Mouse (Mus musculus) brown adipose tissue, adult 24 weeks (tissue): ENCODE data around the gene Lrrc17. TPM values are rescaled to one million over a fixed set of nuclear protein-coding genes. Genes with fewer than 3 reads are reported as not detected.

Experiments
- H3K27ac ChIP-seq: fragments of 200-500 bp; replicated peaks from 2 replicates; pipeline ENCODE4 v1.5.1; 2012; ENCODE audit warnings: low read depth, mild to moderate bottlenecking, low read length
- H3K4me1 ChIP-seq: fragments of 200-500 bp; 2 replicates; pipeline ENCODE4 v1.6.1; 2012; ENCODE audit warnings: low read length, mixed read lengths; ENCODE audit not compliant: control insufficient read depth, insufficient read depth, insufficient read length
- H3K4me3 ChIP-seq: fragments of 200-500 bp; 2 replicates; pipeline ENCODE4 v1.5.1; 2012; ENCODE audit warnings: low read depth, mild to moderate bottlenecking, low read length, moderate library complexity; ENCODE audit not compliant: insufficient read depth
- polyA plus RNA-seq: library from polyadenylated mRNA; stranded (reverse); fragments of >200 nt; gene quantifications from 2 replicates; pipeline ENCODE4 v1.2.4, GENCODE M21; 2012; ENCODE audit not compliant: missing spikeins, insufficient read depth, insufficient read length

The Lrrc17 gene
- polyA plus RNA-seq, 1 experiment, result 2.4 TPM

DNA sequence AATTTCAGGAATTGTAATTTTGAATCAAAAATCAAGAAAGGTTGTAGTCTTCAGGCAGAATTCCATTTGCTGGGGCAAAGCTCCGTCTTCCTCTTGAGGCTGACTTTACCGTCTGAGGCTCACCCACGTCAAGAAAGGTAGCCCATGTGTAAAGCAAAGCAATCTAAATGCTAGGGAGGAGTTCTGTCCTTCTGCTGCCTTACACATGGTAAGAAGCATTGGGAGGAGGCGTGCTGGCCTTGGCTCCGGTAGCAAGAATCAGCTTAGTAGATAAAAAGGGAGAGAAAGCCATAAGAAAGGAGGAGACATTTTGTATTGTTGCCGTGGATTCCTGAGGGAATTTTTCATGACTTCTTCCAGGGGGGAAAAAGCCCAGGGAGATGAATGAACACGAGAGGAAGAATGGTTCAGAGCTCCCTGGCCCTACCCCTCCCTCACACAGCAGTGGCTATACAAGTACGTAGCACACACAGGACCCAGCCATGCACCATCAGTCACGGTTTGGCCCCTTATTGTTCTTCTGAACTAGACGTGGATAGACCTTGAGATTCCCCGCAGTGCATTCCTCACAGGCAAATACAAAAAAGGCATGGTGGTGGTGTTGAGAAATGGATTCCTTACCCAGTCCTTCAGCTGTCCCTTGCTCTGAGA, 16.4 kb upstream of the Lrrc17 start:
- Histone ChIP-seq H3K4me3 (no peak overlapping the region), H3K4me1 (no peaks in the 10 kb centered on the region), H3K27ac (0 out of 2 replicates have a peak overlapping the region, but pooled peaks have one; percentile 20)

DNA sequence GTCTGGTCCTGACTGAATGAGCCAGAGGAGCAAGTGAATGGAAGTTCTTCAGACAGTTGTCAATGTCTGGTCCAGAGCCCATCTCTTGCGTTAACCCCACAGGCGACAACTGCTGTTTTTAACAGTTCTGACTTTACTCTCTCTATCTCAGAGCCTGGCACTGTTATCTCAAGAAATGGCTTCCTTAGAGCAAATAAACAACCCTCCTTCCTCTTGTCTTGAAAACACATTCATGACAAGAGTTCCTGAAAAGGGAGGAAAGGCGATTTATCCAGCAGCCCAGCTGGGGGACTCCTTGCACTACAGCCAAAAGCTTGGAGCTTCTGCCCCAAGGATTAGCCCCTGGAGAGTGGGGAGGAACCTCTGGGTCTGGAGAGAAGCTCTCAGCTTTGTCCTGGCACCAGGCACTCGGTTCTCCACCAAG, 15.9 kb upstream of the Lrrc17 start:
- no peak overlapping the region for H3K4me3 ChIP-seq
- H3K4me1 ChIP-seq, result no peaks in the 10 kb centered on the region
- 0 out of 2 replicates have a peak overlapping the region, but pooled peaks have one; percentile 20 for H3K27ac ChIP-seq

DNA sequence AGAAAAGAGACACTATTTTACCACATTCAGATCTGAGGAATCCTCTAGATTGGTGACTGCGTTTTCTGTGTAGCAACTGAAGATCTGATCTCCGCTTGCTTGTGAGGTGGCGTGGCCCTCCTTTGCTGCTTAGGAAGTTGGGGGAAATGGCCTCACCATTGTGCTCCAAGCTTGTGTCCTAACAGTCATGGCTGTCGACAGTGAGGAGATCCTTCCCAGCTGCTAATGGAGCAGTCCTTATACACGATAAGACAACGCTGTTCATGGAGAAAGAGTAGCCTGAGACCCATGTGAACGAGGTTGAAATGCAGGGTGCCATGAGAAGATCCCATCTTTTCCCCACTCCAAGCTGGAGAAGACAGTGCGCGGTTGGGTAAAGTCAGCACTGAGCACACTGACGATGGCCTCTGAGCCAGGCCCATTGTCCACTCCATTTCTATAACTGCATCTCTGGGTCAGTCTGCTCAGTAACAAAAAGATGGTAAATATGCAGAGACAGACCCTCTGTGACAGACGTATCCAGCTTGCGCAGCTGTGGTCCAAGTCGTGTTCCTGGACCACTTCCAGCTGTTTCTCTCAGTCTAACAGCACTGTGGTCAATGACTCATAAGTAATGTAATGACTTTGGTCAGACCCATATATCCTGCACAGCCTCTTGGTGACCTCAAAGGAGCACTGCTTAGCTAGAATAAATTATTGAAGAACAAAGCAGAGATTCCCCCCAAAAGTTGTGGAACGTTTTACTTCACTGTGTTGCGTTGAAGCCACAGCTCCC, 15.1 kb upstream of the Lrrc17 start:
- no peaks in the 10 kb centered on the region for H3K4me1 ChIP-seq
- no peak overlapping the region for H3K4me3 ChIP-seq
- 0 out of 2 replicates have a peak overlapping the region, but pooled peaks have one; percentile 8 for H3K27ac ChIP-seq

DNA sequence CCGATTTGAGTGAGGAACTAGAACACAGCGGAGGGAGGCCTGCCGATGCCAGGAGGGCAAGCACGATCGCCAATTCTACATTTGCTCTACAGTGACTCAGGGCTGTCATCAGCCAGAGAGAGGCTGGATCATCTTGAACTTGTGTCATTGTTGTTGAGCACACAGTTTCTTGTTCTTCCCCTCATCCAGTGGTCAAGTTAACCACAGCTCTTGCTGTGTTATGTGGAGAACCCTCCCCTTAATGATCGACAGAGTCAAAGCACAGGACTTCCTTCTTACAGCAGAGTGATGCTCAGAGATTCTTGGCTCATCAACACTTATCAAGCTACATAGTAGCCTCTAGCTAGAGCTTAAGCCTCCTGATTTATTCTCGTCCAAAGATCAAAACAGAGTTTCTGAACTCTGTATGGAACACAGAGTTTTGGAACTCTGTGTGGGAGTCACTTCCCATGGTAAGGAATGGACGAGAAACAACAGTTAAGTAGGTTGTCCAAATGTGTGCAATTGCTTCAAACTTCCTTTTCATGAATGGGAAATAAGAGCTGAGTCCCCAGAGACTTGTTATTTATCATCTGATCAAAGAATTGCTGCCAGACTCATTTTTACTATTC, 14.1 kb upstream of the Lrrc17 start:
- no peak overlapping the region for H3K27ac ChIP-seq
- no peaks in the 10 kb centered on the region for H3K4me1 ChIP-seq
- no peak overlapping the region for H3K4me3 ChIP-seq

DNA sequence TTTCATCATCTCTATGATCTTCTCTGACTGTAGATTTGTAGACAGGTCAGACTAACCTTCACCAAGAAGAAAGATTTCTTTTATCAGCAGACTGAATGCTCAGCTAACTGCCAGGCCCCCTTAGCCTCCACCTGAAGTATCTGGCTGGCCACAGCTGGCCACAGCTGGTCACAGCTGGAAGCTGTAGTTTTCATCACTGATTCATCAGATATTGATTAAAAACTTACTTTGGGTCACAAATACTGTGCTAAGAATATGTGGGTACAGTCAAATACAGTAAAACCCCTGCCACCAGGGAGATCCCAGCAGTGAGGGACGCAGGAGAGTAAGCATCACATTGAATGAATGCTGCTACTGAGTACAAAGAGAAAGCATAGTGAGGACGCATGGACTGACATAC, 11.2 kb upstream of the Lrrc17 start:
- Histone ChIP-seq H3K4me1 (no peaks in the 10 kb centered on the region), H3K27ac (no peak overlapping the region), H3K4me3 (no peak overlapping the region)

DNA sequence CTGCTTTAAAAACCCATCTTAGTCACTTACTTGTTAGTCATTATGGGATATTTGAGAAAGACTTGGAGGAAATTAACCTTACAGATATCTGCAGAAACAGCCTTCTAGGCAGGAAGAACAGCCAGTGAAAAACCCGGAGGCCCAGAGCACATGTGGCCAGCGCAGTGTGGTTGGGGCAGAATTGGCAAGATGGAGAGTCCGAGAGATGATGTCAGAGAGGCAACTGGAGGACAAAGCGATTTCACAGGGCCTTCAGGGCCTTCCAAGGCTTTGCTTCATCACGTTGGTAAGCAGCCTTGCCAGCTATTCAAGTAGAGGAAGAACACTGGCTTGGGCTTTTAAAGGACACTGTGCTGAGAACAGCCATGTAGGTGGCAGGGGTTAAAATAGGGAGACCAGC, 10.4 kb upstream of the Lrrc17 start:
- Histone ChIP-seq H3K27ac (no peak overlapping the region), H3K4me3 (no peak overlapping the region), H3K4me1 (no peaks in the 10 kb centered on the region)

DNA sequence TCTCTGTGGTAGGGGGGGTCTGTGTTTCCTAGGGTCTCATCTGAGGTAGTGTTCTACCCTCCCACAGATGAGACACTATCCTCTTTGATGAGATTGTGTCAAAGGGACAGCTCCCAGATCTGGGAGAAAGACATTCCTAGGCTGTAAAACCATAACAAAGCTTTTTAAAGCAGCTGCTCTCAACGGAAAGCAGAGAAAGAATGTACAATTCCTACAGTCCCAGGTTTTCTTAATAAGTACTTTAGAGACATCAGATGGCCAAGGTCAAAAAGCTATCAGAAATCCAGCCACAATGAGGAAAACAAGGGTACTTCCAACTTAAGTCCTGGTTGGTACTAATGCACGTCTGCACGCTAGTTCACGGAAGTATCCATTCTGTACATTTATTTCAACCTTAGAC, 1.1 kb upstream of the Lrrc17 start:
- Histone ChIP-seq H3K27ac (no peak overlapping the region), H3K4me3 (no peak overlapping the region), H3K4me1 (no peaks in the 10 kb centered on the region)

DNA sequence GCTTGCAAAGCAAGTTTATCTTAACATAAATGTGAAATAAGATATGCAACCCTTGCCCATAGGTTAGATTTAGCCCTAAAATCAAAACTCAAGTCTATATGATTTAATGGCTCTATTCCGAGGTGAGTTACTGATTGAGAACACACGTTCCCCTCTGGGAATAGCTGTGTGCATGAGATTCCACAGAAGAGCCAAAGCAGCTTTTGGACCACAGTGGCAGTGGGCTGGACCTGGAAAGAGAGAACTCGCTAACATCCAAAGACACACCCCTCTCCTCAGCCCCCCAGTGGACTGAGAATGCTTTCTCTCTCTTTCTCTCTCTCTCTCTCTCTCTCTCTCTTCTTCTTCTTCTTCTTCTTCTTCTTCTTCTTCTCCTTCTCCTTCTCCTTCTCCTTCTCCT, 1.5 kb downstream of the Lrrc17 start:
- Histone ChIP-seq H3K4me1 (no peaks in the 10 kb centered on the region), H3K4me3 (no peak overlapping the region), H3K27ac (no peak overlapping the region)

DNA sequence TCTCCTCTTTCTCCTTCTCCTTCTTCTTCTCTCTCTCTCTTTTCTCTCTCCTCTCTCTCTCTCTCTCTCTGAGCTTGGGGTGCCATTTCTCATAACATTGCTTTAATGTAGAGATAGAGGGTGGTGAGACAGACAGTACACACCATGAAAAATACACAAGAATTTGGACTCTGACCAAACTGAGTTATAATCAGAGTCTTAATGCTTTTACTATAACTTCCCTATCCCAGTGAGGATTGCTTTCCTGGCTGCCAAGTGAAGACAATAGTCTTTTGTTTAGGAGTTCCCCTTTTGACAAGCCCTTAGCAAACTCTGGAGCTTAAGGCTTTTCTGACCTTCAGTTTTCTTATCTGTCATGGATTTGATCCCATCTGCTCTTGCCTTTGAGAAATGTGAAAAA, 1.9 kb downstream of the Lrrc17 start:
- Histone ChIP-seq H3K27ac (no peak overlapping the region), H3K4me3 (no peak overlapping the region), H3K4me1 (no peaks in the 10 kb centered on the region)

DNA sequence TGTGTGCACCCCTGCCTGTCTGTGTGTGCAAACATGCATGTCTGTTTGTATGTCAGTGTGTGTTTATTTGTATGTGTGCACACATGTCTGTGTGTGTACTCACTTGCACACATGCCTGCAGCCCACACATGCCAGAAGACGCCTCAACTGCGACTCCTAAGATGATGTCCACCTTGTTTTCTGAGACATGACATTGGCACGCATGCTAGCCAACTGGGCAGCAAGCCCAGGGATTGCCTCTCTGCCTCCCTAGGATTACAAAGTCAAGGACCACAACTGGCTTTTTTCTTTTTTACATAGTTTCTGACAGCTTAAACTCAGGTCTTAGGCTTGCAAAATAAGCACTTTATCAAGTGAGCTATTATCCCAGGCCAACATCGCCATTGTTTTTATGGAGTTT, 2.4 kb downstream of the Lrrc17 start:
- H3K4me1 ChIP-seq, result no peaks in the 10 kb centered on the region
- no peak overlapping the region for H3K27ac ChIP-seq

DNA sequence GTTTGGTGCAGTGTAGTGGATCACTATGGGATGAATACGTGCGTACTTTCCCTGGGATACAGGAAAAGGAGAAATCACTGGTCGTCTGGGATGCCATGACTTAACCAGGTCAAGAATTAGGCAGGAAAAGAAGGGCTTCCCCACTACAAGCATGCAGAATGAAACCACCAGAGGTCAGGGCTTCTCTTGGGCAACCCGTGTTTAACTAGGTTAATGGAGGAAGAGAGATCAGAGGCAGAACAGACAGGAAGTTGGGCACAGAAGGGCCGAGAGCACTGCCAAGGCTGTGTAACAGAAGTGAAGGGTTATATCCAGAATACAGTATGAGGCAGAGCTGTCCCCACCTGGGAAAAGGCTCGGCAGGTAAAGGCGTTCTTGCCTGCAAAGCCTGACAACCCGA, 3.6 kb downstream of the Lrrc17 start:
- no peaks in the 10 kb centered on the region for H3K4me1 ChIP-seq
- H3K27ac ChIP-seq, result no peak overlapping the region
- H3K4me3 ChIP-seq, result no peak overlapping the region

More for the DNA sequence above, 2.4 kb downstream of the Lrrc17 start:
- no peak overlapping the region for H3K4me3 ChIP-seq

DNA sequence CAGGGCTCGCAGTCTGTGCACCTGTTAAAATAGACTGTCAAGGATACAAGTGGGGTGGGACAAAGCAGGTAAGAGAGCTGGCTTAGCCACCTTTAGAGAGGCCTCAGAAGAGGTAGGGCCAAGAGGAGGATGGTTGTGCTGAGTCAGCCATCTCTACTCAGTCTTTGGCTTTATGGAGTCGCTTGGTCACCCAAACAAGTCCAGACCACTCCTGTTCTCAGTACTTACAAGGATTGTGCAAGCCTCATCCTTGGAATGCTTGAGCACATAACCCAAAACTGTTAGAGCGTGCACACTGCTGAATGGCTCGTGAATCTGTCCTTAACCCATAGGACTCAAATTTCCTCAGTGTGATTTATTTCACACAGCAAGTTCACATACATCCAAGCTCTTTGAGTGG, 10.3 kb downstream of the Lrrc17 start:
- no peak overlapping the region for H3K27ac ChIP-seq
- no peak overlapping the region for H3K4me3 ChIP-seq

DNA sequence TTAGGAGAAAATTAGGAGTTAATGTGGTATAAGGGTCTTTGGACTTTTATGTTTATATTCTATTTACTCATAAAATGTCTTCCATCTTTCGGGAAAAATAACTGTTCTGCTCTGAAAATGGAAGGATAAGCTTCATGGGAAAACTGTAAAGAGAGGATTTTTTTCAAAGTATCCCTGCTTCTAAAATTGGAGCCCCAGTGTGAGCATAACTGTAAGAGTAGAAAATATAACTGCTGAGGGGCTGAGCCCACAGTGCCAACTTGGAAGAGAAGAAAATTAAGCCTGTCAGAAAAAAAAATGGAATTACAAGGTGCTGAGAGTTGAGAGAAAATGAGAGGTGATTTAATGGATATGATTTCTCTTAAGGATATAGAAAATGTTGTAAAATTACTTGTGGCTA, 11.4 kb downstream of the Lrrc17 start:
- H3K27ac ChIP-seq, result no peak overlapping the region
- no peak overlapping the region for H3K4me3 ChIP-seq
- H3K4me1 ChIP-seq, result no peaks in the 10 kb centered on the region

More for the DNA sequence above, 10.3 kb downstream of the Lrrc17 start:
- H3K4me1 ChIP-seq, result no peaks in the 10 kb centered on the region

DNA sequence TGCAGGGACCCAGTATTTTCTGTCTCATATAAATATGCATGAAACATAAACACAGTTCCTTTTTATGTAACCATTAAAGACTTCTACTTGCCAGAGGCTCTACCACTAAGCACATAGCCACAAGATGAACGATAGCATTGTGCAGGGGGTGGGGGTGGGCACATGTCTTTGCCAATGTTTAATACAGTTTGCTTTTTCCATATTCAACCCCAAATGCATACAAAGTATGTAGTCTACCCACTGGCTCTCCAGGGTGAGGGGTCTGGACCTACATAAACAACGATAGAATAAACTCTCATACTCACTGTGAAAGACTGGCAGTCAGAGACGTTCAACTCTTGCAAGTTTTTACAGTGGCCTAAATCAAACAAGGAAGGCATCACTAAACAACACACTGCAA, 13.1 kb downstream of the Lrrc17 start:
- Histone ChIP-seq H3K4me1 (no peaks in the 10 kb centered on the region), H3K27ac (no peak overlapping the region), H3K4me3 (no peak overlapping the region)

DNA sequence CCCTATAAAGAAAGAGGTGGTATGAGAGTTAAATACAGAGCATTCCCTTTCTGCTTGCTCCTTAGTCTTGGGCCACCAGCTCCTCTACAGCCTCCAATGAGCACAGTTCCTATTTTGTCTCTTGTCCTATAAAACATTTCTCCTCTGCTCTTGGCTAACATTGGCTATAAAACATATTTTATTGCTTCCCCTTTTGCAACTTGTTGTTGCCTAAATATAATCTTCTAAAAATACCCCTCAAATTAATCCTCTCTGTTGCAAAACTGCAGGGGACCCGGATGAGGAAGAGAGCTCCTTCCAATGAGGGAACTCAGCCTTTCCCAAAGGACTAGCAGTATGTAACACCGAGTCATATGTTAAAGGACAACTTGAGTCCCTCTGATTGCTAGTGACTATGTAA, 20.6 kb downstream of the Lrrc17 start:
- Histone ChIP-seq H3K4me1 (no peaks in the 10 kb centered on the region), H3K27ac (no peak overlapping the region), H3K4me3 (no peak overlapping the region)
